Mouse (Mus musculus) layer of hippocampus, adult 9-11 months (tissue): ENCODE measurements at regions not wholly inside any gene's neighbourhood (a gene's known extent, or its start where the extent isn't known, plus 50 kb on each side); places are given as distances from the start of the nearest gene placed in this dataset.

Experiments used
- DNase-seq: peaks from one replicate; pipeline ENCODE4 v3.0.0; 2022

DNA sequence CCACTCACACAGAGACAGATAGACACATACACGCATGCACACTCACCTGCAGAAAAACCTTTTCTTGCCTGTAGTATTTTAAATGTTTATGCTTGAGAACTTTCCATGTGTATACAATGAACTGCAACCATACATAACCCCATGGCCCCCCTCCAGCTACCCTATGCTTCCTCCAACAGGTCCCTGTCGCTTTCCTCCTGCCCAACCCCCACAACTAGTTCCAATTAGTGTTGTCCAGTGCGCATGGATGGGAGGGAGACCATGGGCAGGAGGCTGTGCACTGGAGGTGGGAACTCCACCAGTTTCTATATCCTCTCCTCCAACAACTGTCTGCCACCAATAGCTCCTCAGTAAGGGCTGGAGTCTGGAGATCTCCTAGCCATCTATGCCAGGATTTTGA is 82.9 kb upstream of the Jade1 start:
- no peak for DNase-seq

DNA sequence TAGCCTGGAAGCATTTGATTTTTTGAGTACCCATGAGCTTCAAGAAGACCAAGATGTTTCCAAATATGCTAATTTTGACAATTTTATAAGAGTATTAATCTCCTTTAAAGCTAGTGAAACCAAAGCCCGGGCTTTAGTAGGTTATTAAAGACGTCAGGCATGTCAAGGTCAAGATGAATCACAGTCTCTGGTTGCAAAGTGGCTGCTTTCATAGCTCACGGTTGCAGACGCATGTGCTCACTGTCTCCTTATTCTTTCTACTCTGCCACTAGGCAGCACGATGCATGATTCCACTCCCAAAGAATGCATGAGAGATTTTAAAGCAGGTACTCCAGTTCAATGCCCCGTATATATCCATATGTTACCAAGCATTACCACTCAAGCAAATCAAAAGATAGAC is 86.4 kb upstream of the Jade1 start:
- DNase-seq, result no peak

GRCm38 (mm10) chr3:41467857-41468256 is 87.7 kb upstream of the Jade1 start:
- DNase-seq, result no peak

DNA sequence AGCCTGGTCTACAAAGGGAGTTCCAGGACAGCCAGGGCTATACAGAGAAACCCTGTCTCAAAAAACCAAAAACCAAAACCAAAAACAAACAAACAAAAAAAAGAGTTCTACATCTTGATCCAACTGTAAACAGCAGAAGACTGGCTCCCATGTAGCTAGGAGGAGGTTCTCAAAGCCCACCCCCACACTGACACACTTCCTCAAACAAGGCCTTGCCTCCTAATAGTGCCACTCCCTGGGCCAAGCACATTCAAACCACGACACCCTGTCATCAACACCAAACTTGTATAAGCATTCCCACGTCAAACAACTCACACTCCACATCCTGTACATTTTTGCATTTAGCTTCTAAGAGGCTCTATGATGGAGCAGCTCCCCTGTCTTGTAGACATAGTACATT is 89.6 kb upstream of the Jade1 start:
- no peak for DNase-seq

GRCm38 (mm10) chr3:41462953-41463644 is 92.4 kb upstream of the Jade1 start:
- no peak for DNase-seq

DNA sequence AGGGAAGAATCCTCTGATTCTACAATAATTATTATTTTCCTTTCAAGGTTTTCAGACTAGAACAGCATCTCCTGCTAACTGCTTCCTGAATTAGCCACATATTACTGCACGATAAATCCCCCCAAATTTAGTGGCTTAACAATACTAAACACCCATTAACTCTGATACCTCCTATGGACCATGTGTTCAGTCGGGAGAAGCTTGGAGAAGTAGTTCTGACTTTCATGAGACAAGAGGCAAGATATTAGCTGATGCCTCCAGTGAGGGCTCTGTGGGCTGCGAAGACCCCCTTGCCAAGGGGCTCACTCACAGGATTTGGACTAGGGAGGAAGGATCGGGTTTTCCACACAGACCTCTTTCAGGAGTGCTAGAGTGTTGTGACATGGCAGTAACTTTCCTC is 95.4 kb upstream of the Jade1 start:
- no peak for DNase-seq

DNA sequence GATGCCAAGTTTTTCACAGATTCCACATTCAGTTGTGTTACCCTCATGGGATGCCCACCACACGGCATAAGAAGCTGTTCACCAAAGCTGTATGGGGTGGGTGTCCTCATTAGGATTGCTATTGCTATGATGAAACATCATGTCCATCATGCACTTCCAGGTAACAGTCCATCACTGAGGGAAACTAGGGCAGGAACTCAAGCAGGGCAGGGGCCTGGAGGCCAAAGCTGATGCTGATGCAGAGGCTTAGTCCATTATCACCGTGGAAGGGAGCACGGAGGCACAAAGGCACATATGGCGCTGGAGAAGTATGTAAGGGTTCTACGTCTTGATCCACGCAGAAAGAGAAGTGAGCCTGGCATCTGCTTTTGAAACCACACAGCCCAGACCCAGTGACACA is 97.4 kb upstream of the Jade1 start:
- no peak for DNase-seq

- no peak for DNase-seq
These were observed 102.0 kb upstream of the Jade1 start for GRCm38 (mm10) chr3:41453525-41453924.

DNA sequence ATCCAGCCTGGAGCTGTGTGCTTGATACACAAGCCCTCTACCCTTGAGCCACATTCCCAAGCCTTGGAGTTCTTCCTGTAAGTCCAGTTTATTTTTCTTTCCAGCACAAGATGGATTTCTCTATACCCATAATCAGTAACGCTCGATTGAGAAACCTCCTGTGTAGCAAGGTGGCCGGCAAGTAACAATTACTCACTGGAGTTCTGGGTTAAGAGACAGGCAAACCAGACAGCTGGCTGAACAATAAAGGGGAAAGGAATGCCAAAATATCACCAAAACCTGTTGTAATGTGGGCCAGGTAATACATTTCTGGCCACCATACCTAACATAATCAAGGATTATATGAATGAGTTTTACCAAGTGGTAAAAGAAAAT is 102.8 kb upstream of the Jade1 start:
- no peak for DNase-seq

DNA sequence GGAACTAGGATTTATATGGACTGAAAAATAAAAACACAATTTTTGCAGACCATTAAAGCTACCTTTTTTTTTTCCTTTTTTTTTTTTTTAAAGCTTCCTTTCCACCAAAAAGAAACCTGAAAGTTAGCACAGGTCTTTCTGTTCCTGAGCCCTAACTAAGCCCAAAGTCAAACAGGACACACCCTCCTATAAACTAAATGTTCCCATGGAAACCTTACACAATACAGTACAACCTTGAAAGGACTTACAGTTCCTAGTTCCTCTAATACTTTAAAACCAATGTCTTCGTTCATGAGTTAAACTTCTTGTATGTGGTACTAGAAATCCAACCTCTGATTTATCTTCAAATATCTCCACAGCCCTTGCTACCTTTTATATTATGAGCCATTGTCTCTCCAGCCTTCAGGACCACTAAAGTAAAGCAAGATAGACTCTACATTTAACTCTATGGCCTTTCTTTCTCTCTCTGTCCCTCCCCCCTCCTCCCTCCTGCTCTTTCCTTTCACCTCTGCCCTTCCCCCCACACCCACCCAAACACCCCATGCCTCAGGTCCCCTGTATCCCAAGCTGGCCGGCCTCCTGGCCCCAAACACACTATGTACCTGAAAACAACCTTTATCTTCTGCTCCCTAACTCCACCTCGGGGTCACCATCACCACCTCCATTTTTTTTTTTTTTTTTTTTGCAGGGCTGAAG is 103.4 kb upstream of the Jade1 start:
- DNase-seq, result no peak

DNA sequence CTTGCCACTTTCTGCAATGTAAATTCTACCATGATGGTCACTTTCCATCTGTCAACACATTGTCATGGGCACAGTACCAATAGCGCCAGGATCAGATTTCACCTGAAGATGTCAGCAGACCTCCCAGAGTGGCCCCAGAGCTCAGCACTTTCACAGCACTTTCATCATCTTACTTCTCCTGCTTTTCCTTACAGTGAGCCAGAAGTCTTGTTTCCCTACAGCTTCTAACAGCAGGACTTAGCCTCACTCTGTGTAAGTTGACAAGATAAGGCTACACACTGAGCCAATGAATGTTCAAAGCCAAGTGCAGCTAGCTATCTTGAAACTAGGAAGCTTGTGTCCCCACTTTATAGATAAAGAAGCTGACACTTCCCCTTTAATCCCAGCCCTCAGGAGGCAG is 104.8 kb upstream of the Jade1 start:
- no peak for DNase-seq

- DNase-seq, result no peak
These were observed 111.2 kb upstream of the Jade1 start for GRCm38 (mm10) chr3:41444243-41444753.

DNA sequence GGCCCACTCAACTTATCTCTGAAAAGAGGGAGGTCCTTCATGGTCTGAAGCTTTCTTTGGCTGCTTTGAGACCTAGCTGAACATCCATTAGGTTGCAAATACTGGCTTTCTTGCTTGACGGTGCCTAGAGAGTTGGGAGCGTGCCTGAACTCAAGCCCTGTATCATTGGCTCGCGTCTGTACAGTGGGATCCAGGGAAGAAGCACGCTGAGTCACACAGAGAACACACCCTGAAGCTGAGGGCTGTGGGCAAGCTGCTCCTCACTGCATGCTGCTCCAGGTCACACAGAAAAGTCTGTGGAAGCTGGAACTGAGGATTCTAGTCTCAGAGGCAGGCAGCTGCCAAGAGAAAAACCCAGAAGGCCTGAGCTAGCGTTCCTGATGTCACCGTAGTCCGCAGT is 119.3 kb upstream of the Jade1 start:
- DNase-seq, result no peak

GRCm38 (mm10) chr3:41433106-41433505 is 122.4 kb upstream of the Jade1 start:
- no peak for DNase-seq

- no peak for DNase-seq
These were observed 123.2 kb upstream of the Jade1 start for GRCm38 (mm10) chr3:41432376-41432775.

DNA sequence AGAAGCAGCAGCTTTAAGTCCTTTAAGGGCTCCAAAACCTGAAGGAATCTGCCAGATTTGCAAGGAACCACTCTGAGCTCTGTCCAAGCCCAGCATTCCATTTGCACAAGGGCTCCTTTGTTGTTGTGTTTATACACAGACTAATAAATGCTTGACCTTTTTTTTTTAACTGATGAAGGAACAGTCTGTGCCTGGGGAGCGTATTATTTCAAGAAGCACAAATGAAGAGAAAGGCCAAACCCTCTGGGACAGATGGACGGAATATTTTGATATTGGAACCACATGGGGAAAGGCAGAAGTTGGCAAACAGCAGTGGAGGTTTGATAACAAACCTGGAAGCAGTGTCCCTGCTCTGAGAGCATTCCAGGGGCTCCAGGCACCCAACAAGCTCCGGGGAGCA is 125.3 kb upstream of the Jade1 start:
- no peak for DNase-seq

- no peak for DNase-seq
These were observed 128.6 kb upstream of the Jade1 start for GRCm38 (mm10) chr3:41426946-41427345.

DNA sequence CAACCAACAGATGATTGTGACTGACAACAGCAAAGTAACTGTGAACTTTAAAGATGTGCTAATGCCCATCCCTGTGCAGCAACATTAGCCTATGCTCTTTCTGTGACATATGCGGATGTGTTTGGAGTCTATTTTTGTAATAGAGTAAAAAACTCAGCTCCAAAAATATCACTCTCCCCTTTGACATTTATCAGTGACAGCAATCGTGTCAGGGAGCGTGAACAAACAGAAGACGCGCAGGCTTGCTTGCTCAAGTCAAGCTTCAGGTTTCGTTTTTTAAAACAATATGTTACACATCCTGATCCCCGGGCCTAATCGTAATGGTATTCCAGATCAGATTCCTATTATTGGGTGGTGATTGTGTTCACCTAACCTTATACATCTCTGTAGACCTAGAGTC is 129.7 kb upstream of the Jade1 start:
- no peak for DNase-seq

GRCm38 (mm10) chr3:41424142-41424939 is 131.2 kb upstream of the Jade1 start:
- no peak for DNase-seq

GRCm38 (mm10) chr3:41423630-41424029 is 131.9 kb upstream of the Jade1 start:
- DNase-seq, result no peak

GRCm38 (mm10) chr3:41422615-41423579 is 132.6 kb upstream of the Jade1 start:
- DNase-seq, result no peak

GRCm38 (mm10) chr3:41413771-41414170 is 141.8 kb upstream of the Jade1 start:
- no peak for DNase-seq

DNA sequence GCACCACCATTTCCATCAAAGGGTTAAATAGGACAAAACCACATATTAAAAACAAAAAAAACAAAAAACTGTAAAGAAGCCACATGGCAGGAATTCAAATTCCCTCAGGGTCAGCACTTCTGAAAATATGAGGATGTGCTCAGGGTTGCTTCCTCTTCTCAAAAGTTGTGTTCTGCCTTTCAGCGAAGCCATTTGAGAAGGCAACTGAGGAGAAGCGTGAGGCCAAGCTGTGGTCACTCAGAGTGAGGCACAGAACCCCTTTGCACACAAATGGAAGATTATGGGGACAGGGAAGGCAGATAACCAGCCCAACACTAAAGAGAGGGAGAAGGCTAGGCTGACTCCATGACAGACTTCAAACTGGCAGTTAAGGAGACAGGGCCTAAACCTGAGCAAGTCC is 142.8 kb upstream of the Jade1 start:
- DNase-seq, result no peak
